Mouse (Mus musculus) stomach, adult 2 months (tissue): Measurements from ENCODE around the gene Rogdi. TPM values are rescaled to one million over a fixed set of nuclear protein-coding genes. Genes with fewer than 3 reads are reported as not detected.

Experiments
- polyA plus RNA-seq: library from polyadenylated mRNA; depleted of rRNA; stranded (reverse); fragments of >200 nt; gene quantifications from 2 replicates; pipeline ENCODE4 v1.2.3, GENCODE M21; 2012; rRNA removed

Rogdi gene
- 42.3 and 42.8 TPM in 2 replicates for polyA plus RNA-seq

GRCm38 (mm10) chr16:5013054-5013838 lies at the start of gene Rogdi:
Rogdi (minus strand) TSS chr16:5013553.

DNA sequence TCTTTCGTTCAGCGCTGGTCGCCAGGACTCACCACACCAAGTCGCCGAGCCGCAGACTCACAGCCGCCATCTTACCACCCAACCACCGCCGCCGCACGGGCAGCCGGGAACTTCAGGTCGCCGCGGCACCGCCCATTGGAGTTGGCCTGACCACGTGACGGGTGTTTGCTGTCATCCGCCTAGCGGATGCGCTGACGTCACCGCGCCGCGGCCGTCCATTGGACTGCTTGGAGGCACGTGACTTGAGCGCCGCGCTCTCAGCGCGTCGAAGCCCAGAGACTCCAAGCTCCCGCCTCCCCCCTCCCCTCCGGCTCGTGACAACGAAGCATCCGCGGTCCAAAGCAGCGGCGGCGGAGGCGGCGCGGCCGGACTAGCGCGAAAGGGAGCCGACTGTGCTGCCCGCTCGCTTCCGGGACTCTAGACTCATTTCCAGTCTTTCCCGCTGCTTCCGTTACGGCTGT lies 36.5 kb upstream of the Rogdi start, which contains the start of the genes Glyr1 and Ubn1:
Gene Glyr1, minus strand, starts transcription at position 90 of the 461 bp plus-strand sequence.
Gene Ubn1, plus strand, starts transcription at position 284 of the 461 bp plus-strand sequence.

DNA sequence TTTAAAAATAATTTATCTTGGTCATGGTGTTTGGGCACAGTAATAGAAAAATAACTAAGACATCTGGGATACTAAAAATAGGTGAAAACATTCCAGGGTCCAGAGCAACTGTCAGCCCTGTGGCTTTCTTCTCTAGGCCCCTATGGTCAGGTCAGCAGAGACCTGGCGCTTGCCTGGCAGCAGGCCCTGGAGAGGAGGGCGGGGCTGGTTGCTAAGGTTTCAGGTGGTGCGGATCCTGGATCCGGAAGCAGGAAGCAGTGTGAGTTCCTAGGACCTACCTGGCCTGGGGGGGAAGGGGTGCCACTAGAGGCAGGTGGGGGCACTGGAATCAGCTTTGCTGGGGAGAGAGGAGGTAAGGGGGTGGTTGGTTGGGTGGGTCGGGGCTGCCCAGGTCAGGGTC lies 6.3 kb downstream of the Rogdi start, which contains the start of gene Smim22:
Gene Smim22, plus strand, starts transcription at position 222 of the 400 bp plus-strand sequence.

DNA sequence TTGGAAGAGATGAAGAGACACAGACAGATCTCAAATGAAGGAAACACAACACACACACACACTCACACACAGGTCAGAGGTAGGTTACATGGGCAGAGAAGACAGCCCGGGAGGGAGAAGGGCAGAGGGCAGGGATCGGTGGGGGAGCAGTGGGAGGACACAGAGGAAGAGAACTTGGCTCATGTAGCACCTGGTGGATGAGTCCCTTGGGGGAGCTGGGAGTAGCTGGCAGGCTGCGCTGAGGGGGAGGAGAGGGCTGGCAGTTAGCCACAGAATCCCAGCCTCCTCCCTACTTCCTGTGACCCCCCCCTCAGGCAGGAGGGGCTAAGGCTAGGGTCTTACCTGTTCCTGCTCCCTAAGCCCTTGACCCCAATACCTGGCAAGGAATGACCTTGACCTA lies 15.8 kb downstream of the Rogdi start, which contains the start of gene Sept12:
Gene Sept12, minus strand, starts transcription at position 300 of the 400 bp plus-strand sequence.

DNA sequence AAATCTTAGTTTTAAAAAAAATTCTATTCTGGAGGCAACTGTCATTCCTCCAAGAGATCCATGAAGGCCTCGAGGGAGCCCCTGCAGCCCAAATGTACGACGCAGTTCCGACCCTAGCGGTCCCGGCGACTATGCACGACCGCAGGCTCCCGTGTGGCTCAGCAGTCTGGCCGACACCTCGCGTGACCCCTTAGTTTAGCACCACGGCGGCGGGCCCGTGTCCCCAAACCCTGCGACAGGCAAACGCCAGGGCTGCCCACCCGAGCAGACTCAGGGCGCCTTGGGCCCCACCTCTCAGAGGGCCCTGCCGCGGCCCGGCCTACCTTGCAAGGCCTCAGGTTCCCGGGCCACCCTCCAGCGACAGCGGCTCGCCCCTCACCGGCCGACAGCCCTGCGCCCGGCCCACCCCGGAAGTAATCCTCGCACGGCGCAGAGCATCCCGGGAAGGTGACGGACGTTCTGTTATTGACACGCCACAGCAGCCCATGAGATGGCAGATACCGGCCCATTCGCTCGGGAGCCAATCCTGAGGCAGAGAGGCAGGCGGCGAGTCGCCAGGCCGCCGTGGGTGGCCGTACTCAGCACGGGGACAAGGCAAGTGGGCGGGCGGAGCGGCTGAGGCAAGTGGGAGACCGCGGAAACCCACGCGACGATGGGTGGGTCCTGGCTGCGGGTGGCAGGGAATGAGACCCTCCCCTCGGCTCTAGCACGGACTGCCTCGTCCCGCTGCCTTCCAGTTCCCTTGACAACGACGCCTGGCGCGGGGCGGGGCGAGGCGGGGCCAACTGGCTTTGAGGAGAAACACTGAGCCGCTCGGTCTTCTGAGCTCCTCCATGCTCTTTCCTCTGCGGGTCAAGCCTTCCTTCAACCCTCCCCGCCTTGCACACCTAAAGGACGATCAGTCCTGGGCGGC lies 49.3 kb downstream of the Rogdi start, which contains the start of gene Anks3:
Gene Anks3, minus strand, starts transcription at position 409 of the 913 bp plus-strand sequence.

Other genes with a start within 250 kb of the Rogdi start
- 39.6 and 41.2 TPM in 2 replicates for gene Cdip1, start 223.3 kb downstream of the Rogdi start, polyA plus RNA-seq
- gene 4930562C15Rik, start 178.1 kb downstream of the Rogdi start, polyA plus RNA-seq = not detected in 2 replicates
- gene Ubald1, start 133.2 kb downstream of the Rogdi start, polyA plus RNA-seq = 36.6 and 37.8 TPM in 2 replicates
- 68.1 and 79.7 TPM in 2 replicates for gene Mgrn1, start 127.3 kb downstream of the Rogdi start, polyA plus RNA-seq
- gene Nudt16l1, start 74.8 kb downstream of the Rogdi start, polyA plus RNA-seq = 36.3 and 38.6 TPM in 2 replicates
- gene Anks3, start 49.3 kb downstream of the Rogdi start, polyA plus RNA-seq = 15.6 and 17.1 TPM in 2 replicates
- 0.03 TPM in 1 of 2 replicates, not detected in the other for gene Sept12, start 15.7 kb downstream of the Rogdi start, polyA plus RNA-seq
- 98.1 and 104 TPM in 2 replicates for gene Smim22, start 6.3 kb downstream of the Rogdi start, polyA plus RNA-seq
- gene Glyr1, start 36.3 kb upstream of the Rogdi start, polyA plus RNA-seq = 21.3 and 30.1 TPM in 2 replicates
- gene Ubn1, start 36.5 kb upstream of the Rogdi start, polyA plus RNA-seq = 8.1 and 10.6 TPM in 2 replicates
- gene Ppl, start 118.9 kb upstream of the Rogdi start, polyA plus RNA-seq = 7.8 and 7.9 TPM in 2 replicates
- 0.20 and 0.35 TPM in 2 replicates for gene Sec14l5, start 133.6 kb upstream of the Rogdi start, polyA plus RNA-seq
- gene Nagpa, start 190.5 kb upstream of the Rogdi start, polyA plus RNA-seq = 21.5 and 29.7 TPM in 2 replicates
- 7.0 and 11.1 TPM in 2 replicates for gene AU021092, start 208.7 kb upstream of the Rogdi start, polyA plus RNA-seq
- gene Alg1, start 220.1 kb upstream of the Rogdi start, polyA plus RNA-seq = 30.5 and 34.3 TPM in 2 replicates
- 31.3 and 31.8 TPM in 2 replicates for gene Eef2kmt, start 242.4 kb upstream of the Rogdi start, polyA plus RNA-seq